Mouse (Mus musculus) frontal cortex, postnatal 25 days (tissue): ENCODE data around the gene Gm21244.
"Not testable (repeated sequence)": the region's sequence is repeated elsewhere in the genome, so short reads cannot be mapped to it uniquely, and the experiment has no call there.

Source experiments
- DNase-seq, 2 experiments: peaks; one replicate each; pipeline ENCODE4 v3.0.0; 2022; ENCODE audit warnings: low spot score in 2 of 2

Gm21244 gene

GRCm38 (mm10) chrY:7169193-7169592, at the start of gene Gm21244:
Gene Gm21244, minus strand, starts transcription at chrY:7169293.
- not testable (repeated sequence) for DNase-seq
